Mouse (Mus musculus) olfactory bulb, adult 2 months (tissue): ENCODE data around the gene Ugcg.

Experiments
- CTCF ChIP-seq: fragments of 200-500 bp; IDR thresholded peaks from 2 replicates; pipeline ENCODE4 v1.5.1; 2012; ENCODE audit warnings: low read depth, mild to moderate bottlenecking, low read length, moderate library complexity; ENCODE audit not compliant: insufficient read depth
- POLR2A ChIP-seq: fragments of 200-500 bp; IDR thresholded peaks from 2 replicates; pipeline ENCODE4 v1.6.1; 2012; ENCODE audit warnings: mild to moderate bottlenecking, low read depth, low read length, moderate library complexity; ENCODE audit not compliant: insufficient read depth

GRCm38 (mm10) chr4:59260871-59261515 is 71.9 kb downstream of the Ugcg start:
- TF ChIP-seq CTCF (no peak), POLR2A (no peak)
